Mouse (Mus musculus) gastrocnemius, adult 18-20 months (tissue): ENCODE data around the gene Nme4. TPM values are rescaled to one million over a fixed set of nuclear protein-coding genes. Genes with fewer than 3 reads are reported as not detected.
A peak's percentile ranks its signal among the peaks of the same experiment; 100 is the strongest.
"Not testable (repeated sequence)": the region's sequence is repeated elsewhere in the genome, so short reads cannot be mapped to it uniquely, and the experiment has no call there.

Experiments used
- DNase-seq: peaks from one replicate; pipeline ENCODE4 v3.0.0; 2021; ENCODE audit warnings: low spot score
- total RNA-seq, 2 experiments: library from RNA; stranded (reverse); gene quantifications; 2 replicates each; pipeline ENCODE4 v1.2.3; 2021

Gene Nme4
- total RNA-seq, 2 experiments from 2014 or later: 2.5 to 2.9 TPM

- DNase-seq: not testable (repeated sequence)
Observed at GRCm38 (mm10) chr17:26114461-26114860, 19.1 kb upstream of the Nme4 start.

DNA sequence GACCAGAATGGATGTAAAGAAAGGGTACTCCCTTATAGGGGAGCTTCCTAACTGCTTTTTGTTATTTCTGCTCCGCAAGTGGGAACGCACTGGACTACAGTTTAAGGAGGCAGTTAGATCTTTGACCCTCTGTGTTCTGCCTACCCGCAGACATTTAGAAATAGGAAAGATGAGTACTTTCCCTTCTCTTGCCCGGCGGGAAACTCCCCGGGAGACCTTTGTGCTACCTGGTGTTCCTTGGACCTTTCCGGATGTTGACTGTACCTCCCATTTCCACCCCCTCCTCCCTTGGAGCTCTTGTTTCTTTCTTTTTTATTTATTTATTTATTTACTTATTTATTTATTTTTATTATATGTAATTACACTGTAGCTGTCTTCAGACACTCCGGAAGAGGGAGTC, 18.7 kb upstream of the Nme4 start:
- DNase-seq: no peak

DNA sequence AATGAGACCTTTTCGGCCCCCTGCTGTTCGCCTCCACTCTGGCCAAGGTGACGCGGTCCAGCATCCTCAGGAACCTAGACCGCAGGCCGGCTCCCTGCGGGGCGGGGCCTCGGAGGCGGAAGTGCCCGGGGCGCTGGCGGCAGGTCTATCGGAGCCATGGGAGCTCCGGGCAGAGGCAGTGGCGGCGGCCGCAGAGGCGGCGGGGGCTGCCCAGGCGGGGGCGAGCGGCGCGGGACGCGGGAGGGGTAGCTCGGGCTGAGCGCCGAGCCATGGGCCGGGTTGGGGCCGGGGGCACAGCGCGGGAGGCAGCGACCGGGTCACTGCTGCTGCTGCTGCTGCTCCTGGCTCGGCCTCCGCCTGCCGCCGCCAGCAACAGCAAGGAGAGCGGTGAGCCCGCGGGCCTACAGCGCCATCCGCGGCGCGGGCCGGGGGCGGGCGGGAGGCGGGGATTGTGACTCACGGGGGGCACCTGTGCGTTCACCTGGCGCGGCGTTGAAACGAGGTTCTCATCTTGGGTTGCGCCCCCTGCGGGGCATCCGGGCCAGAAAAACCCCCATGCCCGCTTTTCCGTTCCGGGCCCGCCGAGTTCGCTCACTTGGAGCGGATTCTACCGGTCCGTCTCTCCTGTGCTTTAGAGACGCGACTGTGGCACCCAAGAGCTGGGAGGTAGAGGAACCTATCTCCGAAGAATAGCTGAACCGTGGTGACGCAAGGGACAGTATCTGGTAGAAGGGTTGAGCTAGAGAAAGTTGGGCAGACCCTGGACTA, 18.0 kb upstream of the Nme4 start, which contains the start of gene Tmem8:
Gene Tmem8, plus strand, starts transcription at position 119 of the 768 bp plus-strand sequence.
- DNase-seq: peak; percentile 30

- no peak for DNase-seq
Observed at GRCm38 (mm10) chr17:26112751-26113150, 17.3 kb upstream of the Nme4 start.

DNA sequence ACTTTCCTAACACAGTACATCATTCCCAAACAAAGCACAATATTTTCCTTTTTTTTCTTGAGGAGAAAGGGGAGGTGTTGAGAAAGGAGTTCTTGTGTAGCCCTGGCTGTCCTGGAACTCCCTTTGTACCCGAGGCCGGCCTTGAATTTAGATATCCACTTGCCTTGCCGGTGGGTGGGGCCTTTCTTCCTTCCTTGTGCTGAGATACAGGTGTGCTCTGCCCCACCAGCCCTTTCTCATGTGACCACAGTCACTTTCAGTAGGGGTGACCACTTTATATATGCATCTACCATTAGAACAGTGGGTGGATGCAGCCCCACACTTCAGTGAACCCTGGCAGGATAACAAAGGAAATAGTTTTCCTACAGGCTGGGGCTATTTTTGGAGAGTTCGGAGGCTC, 16.3 kb upstream of the Nme4 start:
- no peak for DNase-seq

- no peak for DNase-seq
Observed at GRCm38 (mm10) chr17:26111024-26111423, 15.6 kb upstream of the Nme4 start.

DNA sequence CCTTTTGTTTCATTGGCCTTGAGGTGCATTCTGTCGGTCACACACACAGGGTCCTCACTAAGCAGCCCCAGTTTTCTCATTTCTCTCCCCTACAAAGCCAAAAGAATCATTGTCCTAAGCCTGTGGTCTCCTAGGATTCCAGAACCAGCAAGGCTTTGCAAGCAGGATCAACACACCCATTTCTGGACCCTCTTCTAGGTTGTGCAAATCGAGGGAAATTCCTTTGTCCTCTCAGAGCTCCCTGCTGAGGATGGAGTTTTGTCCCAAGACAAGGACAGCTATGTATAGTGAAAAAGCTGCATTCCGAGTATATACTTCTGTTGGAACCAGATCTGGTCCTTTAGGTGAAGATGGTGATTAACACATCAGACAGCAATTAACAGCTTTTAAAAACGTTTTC, 14.8 kb upstream of the Nme4 start:
- no peak for DNase-seq

GRCm38 (mm10) chr17:26105619-26106018, 10.2 kb upstream of the Nme4 start:
- no peak for DNase-seq

- DNase-seq: no peak
Observed at GRCm38 (mm10) chr17:26101478-26101877, 6.1 kb upstream of the Nme4 start.

DNA sequence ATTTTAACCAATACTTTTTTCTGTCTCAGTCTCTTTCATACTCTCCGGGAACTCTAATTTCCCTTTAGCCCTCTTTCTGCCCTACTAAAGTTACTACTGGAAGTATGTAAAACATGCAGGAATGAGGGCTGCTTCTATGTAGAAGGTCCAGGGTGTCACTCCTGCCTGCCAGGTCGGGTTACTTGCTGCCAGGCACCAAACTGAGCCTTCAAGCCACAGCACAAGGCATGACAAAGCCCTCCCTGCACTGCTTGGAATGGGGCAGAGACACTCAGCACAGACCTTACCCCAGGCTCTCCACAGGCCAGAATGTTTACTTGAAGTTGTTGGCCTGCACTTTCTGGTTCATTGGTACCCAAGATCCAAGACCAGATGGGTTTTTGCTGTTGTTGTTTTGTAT, 4.8 kb upstream of the Nme4 start:
- no peak for DNase-seq

DNA sequence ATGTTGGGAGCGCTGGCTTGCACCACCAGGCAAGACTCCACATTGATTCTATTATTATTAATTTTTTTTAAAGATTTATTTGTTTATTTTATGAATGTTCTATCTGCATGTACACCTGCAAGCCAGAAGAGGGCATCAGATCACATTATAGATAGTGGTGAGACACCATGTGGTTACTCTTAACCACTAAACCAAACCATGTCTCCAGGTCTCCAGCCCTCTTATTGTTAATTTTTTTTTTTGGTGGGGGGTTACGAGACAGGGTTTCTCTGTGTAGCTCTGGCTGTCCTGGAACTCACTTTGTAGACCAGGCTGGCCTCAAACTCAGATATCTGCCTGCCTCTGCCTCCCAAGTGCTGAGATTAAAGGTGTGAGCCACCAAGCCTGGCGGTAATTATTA, 3.9 kb upstream of the Nme4 start:
- not testable (repeated sequence) for DNase-seq

DNA sequence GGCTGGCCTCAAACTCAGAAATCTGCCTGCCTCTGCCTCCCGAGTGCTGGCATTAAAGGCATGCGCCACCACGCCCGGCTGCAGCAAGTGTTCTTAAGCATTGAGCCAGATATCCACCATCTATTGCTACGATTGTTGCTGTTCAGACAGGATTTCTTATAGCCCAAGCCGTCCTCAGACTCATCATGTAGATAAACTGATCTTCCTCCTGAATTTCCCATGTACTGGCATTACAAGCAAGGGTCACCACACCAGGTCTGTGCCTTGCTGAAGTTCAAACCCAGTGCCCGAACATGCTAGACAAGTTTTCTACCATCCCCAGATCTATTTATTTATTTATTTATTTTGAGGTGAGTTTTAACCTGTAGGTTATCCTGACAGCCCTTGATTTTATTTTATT, 3.1 kb upstream of the Nme4 start:
- no peak for DNase-seq

DNA sequence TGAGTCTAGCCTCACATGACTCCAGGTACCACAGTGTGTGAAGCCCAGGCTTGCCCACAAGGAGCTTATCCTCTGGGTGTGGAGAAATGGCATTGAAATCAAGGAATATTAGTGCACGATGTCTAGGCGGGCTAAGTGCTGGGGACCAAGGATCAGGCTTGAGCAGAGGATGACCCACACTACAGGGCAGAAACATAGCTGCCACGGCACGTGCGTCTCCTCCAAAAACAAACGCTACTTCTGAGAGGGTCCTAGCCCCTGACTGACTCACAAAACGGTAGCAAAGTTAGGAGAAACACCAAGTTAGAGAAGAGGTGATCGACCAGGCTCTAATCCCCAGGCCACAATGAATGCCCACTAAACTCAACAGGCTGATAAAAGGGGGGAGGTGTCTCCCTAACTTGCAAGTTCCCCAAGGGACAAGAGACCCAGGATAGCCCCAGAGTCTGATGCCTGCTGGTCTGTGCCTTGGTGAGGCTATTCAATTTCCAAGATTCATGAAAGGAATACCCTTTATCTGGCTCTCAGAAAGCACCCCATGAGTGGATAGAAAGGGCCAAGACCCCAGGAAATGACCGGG, 781 bp downstream of the Nme4 start:
- DNase-seq: no peak

GRCm38 (mm10) chr17:26089905-26090632, 5.3 kb downstream of the Nme4 start, which contains the start of gene Decr2:
Gene Decr2 (minus strand): TSS chr17:26090337.
- peak; percentile 91 for DNase-seq

DNA sequence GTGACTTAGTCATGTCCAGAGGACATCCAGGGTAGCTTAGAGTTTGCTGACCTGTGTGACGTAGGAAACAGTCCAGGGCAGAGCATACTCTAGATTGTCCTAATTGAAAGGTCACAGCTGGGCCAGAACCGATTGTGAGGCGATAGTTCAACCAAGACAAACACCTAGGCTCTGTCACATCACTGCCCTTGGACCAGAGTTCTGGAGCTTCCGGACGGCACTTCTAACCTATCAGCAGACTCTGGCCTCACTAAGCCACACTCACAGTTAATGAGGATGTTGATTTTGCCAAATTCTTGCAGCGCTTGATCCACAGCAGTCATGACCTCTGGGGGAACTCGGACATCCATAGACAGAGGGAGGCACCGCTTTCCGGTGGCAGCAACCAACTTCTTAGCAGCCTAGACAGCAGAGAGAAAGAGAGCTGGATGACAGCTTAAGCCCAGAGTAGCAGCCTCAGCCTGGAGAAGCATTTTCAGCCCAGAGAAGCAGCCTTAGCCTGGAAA, 8.3 kb downstream of the Nme4 start:
- DNase-seq: no peak

DNA sequence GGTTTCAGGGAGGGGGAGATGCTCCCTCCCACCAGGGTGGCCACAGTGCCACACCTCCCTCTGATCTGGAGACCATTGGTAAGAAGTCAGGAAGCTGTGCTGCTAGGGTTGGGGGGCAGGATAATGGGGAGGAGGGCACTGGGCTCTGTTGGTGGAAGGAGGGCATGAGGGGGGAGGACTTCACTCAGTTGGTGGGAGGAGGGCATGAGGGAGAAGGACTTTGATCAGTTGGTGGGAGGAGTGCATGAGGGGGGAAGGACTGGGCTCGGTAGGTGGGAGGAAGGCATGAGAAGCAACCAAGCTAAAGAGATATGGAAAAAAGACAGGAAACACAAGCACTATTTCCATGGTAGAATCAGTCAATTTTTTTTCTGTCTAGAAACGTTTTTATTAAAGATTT, 14.5 kb downstream of the Nme4 start:
- DNase-seq: no peak

GRCm38 (mm10) chr17:26078851-26079250, 16.6 kb downstream of the Nme4 start:
- DNase-seq: no peak

DNA sequence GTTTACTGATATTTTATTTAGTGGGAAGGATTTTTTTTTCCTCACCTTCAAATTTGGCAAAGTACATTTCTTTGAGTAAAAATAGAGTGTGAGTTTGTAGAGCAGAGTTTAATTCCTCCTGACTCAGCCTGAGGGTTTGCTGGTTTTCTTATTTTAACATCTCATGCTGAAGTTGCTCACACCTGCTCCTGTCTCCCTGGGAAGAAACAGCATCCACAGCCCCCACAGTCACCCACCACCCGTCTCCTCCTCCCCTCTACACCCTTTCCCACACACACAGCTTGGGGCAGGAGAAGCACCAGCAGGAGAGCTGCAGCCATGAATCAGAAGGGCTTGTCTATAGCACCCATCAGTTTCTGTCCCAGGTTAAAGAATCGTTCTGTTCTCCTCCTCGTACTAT, 20.2 kb downstream of the Nme4 start:
- no peak for DNase-seq

GRCm38 (mm10) chr17:26070136-26070535, 25.3 kb downstream of the Nme4 start:
- no peak for DNase-seq

DNA sequence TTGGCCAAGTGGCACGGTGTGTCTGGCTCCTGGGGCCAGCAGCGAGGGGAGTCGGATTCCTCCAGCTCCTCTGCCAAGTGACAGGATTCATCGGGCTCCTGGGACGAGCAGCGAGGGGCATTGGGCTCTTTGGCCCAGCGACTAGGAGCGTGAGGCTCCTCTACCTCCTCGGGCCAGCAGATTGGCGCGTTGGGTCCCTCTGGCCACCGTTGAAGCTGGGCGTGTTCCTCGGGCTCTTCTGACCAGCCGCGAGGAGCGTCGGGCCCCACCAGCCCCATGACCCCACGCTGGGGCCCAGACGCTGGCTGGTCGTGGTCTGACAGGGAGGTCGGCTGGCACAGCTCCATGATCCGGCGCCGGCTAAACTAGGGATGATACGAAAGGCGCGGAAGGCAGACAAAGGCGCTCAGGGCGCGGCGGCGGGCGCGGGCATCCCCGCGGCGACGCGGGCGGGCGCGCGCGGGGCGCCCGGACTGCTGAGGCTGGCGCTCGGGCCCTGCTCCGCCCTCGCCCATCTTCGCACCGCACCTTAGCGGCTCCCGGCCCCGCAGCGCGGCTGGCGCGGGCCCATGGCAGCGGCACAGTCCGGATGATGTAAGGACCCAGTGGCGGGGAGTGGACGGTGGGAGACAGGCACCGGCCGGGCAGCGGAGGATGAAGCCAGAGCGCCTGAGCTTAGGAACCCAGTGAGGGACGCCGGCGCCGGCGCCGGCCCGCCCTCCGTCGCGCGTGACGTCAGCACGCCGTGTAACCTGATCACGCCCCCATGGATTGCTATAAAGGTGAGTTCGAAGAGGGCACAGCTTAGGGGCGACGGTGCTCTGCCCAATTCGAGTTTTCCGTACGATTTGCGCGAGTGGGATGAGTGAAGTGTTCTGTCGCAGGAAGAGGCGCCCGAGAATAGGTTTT, 26.3 kb downstream of the Nme4 start, which contains the start of gene Rab11fip3:
Gene Rab11fip3, minus strand, starts transcription at position 725 of the 909 bp plus-strand sequence.
- DNase-seq: peak; percentile 82
